Mouse (Mus musculus): Measurements from ENCODE around the gene Veph1.

Veph1 gene

DNA sequence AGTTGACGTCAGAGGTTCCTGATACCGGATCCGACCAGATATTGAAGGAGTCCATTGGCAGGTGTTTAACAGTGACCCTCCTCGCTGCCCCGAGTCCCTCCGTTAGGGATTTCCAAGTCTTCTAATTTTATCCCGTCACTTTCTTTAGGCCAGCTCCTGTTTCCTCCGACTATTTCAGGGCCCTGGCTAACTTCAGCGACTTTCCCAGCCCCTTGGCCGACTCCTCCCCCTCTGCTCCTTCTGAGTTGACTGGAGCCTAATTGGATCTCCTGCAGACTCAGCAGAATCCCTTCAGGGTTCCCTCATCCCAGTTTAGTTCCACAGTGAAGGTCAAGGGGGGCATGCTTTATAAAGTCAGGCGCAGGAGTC lies 75.4 kb downstream of the Veph1 start:
- DNase-seq (ENCODE audit: low read depth) = no peak

GRCm38 (mm10) chr3:66220554-66221242 lies 75.9 kb downstream of the Veph1 start:
- no peak for DNase-seq (ENCODE audit: low read depth)

DNA sequence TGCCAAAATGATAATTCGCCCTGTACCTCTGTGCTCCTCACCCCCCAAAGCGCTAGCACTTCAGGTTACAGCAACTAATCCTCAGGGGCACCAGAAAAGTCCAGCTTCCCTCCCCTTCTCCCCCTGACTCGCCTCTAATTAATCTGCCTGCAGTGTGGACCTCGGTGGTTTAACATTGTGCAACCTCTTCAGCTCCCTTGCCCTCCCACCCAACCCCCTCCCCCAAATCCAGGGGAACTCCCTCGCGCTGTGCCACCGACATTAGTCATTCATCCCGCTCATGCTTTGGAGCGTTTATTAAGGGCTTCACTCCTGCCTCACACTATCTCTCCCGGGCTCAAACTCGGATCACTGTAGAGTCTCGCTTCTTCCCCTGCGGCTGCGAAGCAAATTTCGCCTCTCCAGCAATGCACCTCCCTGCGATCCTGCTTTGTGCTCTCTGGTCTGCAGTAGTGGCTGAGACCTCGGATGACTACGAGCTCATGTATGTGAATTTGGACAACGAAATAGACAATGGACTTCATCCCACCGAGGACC lies 76.9 kb downstream of the Veph1 start, which contains the start of gene Ptx3:
Gene Ptx3 (plus strand): TSS at position 256 of the 537 bp plus-strand sequence.
- DNase-seq (ENCODE audit: low read depth) = no peak

- DNase-seq (ENCODE audit: low read depth) = no peak
Measured at GRCm38 (mm10) chr3:66215759-66216158, 80.9 kb downstream of the Veph1 start.

- no peak for DNase-seq (ENCODE audit: low read depth)
Measured at GRCm38 (mm10) chr3:66213524-66213923, 83.1 kb downstream of the Veph1 start.

GRCm38 (mm10) chr3:66208836-66209573 lies 87.6 kb downstream of the Veph1 start:
- DNase-seq (ENCODE audit: low read depth) = no peak

- DNase-seq (ENCODE audit: low read depth) = no peak
Measured at GRCm38 (mm10) chr3:66193910-66194562, 102.6 kb downstream of the Veph1 start.

- DNase-seq (ENCODE audit: low read depth) = no peak
Measured at GRCm38 (mm10) chr3:66179647-66180046, 117.0 kb downstream of the Veph1 start.

DNA sequence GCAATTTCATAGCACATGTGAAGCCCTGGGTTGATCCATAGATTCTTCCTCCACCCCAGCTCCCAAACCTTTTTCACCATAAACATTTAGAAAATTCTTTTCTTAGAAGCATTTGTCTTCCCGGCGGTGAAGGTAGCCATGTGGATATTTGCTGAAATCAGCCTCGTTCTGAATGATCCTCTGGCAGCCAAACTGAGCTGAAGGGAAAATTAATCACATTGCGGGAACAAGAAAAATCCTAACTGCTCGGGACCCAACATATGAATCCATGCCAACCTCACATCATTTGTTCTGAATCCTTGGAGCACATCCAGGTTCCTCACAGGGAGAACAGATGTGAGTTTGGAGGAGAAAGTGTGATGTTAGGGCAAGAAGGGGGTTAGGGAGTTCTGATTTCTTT lies 123.7 kb downstream of the Veph1 start:
- no peak for DNase-seq (ENCODE audit: low read depth)

GRCm38 (mm10) chr3:66169873-66170538 lies 126.6 kb downstream of the Veph1 start:
- DNase-seq (ENCODE audit: low read depth) = no peak

GRCm38 (mm10) chr3:66166606-66167290 lies 129.9 kb downstream of the Veph1 start:
- no peak for DNase-seq (ENCODE audit: low read depth)

DNA sequence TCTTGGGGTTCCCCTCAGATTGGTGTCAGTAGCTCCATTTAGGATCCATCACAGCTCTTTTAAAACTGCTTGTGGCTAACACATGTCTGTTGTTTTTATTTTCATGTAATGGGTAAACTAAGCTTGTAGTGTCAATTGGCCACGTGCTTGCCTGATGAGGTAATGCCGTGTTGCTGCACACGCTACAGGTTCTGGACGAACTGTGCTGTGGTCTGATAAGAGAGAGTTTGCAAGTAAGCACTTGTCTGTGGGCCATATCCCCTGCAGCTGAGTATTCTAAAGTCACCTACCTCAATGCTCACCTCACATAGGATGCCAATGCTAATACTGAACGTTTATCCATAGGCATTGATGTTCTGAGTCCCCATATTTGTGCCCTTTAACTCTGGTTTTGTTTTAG lies 131.6 kb downstream of the Veph1 start:
- no peak for DNase-seq (ENCODE audit: low read depth)

- DNase-seq (ENCODE audit: low read depth) = no peak
Measured at GRCm38 (mm10) chr3:66164585-66164984, 132.1 kb downstream of the Veph1 start.

- DNase-seq (ENCODE audit: low read depth) = no peak
Measured at GRCm38 (mm10) chr3:66162612-66163011, 134.0 kb downstream of the Veph1 start.

DNA sequence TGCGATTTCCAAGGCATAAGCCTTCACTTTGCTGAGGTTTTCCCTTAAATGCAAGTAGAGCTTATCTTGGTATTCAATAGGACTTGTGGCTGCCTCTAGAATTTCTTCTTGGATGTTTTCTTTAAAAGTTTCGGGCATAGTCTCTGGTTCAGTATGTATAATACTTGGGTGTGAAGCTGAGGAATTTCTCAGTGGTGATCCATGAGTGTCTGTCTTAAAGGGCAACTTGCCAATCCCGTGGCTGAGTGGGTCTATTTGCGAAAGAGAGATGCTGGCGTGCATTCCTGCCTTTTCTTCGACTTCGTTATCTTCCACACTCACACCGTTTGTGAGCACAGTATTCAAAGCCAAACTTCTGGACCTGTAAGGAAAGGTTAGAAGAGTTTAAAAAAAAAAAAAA lies 138.7 kb downstream of the Veph1 start:
- DNase-seq (ENCODE audit: low read depth) = no peak

DNA sequence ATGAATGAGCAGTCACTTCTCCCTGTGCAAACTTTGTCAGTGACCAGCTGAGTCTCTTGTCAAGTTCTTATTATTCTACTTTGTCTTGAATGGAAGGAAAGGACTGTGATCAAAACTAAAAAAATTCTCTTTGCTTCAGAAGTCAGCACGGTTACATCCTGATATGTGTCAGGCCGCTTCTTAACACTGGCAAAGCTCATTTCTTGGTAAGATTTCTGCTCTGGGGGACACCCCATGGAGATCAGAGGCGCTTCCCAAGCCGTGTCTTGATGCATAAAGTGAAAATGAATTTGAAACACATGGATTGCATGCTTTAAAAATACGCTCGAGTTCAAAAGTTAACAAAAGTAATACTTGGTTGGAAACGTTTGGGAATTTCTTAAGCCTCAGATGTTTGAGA lies 159.0 kb downstream of the Veph1 start:
- no peak for DNase-seq (ENCODE audit: low read depth)

DNA sequence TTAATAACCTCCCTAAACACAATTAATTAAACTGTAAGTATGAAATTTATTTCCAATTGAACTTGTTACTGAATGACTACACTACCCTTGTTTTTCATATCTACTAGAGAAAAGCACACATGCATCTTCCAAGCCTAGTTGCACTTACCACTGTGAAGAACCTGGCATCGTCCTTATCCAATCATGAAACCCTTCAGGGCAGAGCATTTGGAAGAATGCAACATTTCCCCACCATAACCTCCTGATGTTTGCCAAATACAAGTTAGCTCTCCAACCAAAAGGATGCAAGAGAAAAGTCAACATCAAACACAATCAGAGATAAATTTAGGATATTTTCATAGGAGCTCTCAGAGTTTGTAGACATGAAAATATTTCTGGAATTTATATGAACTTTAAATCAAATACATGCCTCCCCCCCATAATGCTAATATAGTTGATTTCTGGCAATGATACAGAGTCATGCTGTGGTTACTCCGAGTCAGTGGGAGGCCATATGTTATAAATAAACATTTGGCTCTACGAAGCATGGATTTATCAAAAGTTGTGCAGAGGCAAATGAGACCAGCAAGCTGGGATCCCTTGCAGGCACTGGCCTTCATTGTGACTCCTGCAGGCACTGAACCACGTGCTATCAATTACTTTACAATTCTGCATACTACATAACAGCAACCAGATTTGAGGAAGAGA lies 165.2 kb downstream of the Veph1 start:
- DNase-seq (ENCODE audit: low read depth) = no peak

GRCm38 (mm10) chr3:66129689-66130088 lies 166.9 kb downstream of the Veph1 start:
- DNase-seq (ENCODE audit: low read depth) = no peak

DNA sequence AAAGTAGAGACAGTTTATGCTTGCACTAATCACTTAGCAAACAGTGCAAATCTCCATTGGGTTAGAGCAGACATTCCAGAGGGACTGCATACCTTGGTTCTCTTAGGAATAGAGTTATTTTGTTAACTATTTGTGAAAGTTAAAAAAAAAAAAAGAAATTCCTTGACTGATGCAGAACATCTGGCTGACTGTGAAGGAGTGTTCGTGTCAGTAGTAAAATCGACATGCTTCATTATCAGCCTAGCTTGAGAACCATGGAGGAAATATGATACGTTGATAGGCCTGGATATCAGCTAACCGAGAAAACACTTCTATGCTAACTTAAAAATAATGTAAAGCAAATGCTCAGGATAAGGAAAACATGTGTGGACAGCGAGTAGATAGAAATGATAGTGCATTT lies 191.1 kb downstream of the Veph1 start:
- no peak for DNase-seq (ENCODE audit: low read depth)

- no peak for DNase-seq (ENCODE audit: low read depth)
Measured at GRCm38 (mm10) chr3:66102599-66102932, 194.1 kb downstream of the Veph1 start.
